Mouse (Mus musculus) CD4-positive, CD25-positive, alpha-beta regulatory T cell, adult 2 months (primary cell): ENCODE results near the gene Gm10477.
"Not testable (repeated sequence)": the region's sequence is repeated elsewhere in the genome, so short reads cannot be mapped to it uniquely, and the experiment has no call there.

Experiments used
- DNase-seq: peaks from one replicate; pipeline ENCODE4 v3.0.0-alpha.2; 2012; ENCODE audit warnings: low read depth, low spot score

The Gm10477 gene

GRCm38 (mm10) chrX:56524442-56524841 is at the start of gene Gm10477:
Gene Gm10477 (plus strand): TSS chrX:56524742.
- not testable (repeated sequence) for DNase-seq

- DNase-seq: no peak
Observed at GRCm38 (mm10) chrX:56477553-56477952, 47.0 kb upstream of the Gm10477 start.

- no peak for DNase-seq
Observed at GRCm38 (mm10) chrX:56481906-56482305, 42.6 kb upstream of the Gm10477 start.

GRCm38 (mm10) chrX:56489758-56490157 is 34.8 kb upstream of the Gm10477 start:
- DNase-seq: peak; percentile 83

- DNase-seq: no peak
Observed at GRCm38 (mm10) chrX:56497241-56497640, 27.3 kb upstream of the Gm10477 start.

- DNase-seq: peak; percentile 73
Observed at GRCm38 (mm10) chrX:56531266-56531665, 6.7 kb downstream of the Gm10477 start.

GRCm38 (mm10) chrX:56537162-56537561 is 12.6 kb downstream of the Gm10477 start:
- peak; percentile 22 for DNase-seq

- no peak for DNase-seq
Observed at GRCm38 (mm10) chrX:56549506-56549905, 25.0 kb downstream of the Gm10477 start, which contains the start of gene Gm648. Gene Gm648 (minus strand): TSS chrX:56549606.

- no peak for DNase-seq
Observed at GRCm38 (mm10) chrX:56553584-56553983, 29.0 kb downstream of the Gm10477 start.

- peak; percentile 65 for DNase-seq
Observed at GRCm38 (mm10) chrX:56572465-56572864, 47.9 kb downstream of the Gm10477 start.
